Mouse (Mus musculus) heart, adult 2 months (tissue): Measurements from ENCODE around the gene Podn. TPM values are rescaled to one million over a fixed set of nuclear protein-coding genes. Genes with fewer than 3 reads are reported as not detected.

Experiments
- DNase-seq, 2 experiments: peaks; one replicate each; pipeline ENCODE4 v3.0.0; 2021
- H3K27ac ChIP-seq: fragments of 200-600 bp; 2 replicates; pipeline ENCODE4 v1.8.1; 2022
- H3K27me3 ChIP-seq: fragments of 200-500 bp; 2 replicates; pipeline ENCODE4 v1.6.1; 2012; ENCODE audit warnings: mild to moderate bottlenecking, low read length, inconsistent platforms, mixed read lengths; ENCODE audit not compliant: control insufficient read depth, insufficient read depth
- H3K36me3 ChIP-seq: fragments of 200-500 bp; 2 replicates; pipeline ENCODE4 v1.6.1; 2012; ENCODE audit warnings: low read length, inconsistent platforms; ENCODE audit not compliant: control insufficient read depth, insufficient read depth
- H3K4me1 ChIP-seq: fragments of 200-500 bp; 2 replicates; pipeline ENCODE4 v1.6.1; 2011; ENCODE audit warnings: low read length; ENCODE audit not compliant: control insufficient read depth, insufficient read depth
- H3K4me3 ChIP-seq: fragments of 200-600 bp; 2 replicates; pipeline ENCODE4 v1.8.1; 2022
- H3K79me2 ChIP-seq: fragments of 200-500 bp; replicated peaks from 2 replicates; pipeline ENCODE4 v1.6.1; 2012; ENCODE audit warnings: mild to moderate bottlenecking, inconsistent platforms, low read length, moderate library complexity, mixed read lengths; ENCODE audit not compliant: control insufficient read depth, insufficient read depth
- H3K9ac ChIP-seq: fragments of 200-500 bp; 2 replicates; pipeline ENCODE4 v1.6.1; 2012; ENCODE audit warnings: low read depth, mild to moderate bottlenecking, control low read depth, inconsistent platforms, low read length, mixed read lengths
- CTCF ChIP-seq: fragments of 200-600 bp; IDR thresholded peaks from 2 replicates; pipeline ENCODE4 v1.8.1; 2022; ENCODE audit warnings: antibody characterized with exemption, mild to moderate bottlenecking, moderate library complexity
- EP300 ChIP-seq: fragments of 200-500 bp; IDR thresholded peaks from 2 replicates; pipeline ENCODE4 v1.6.1; 2011; ENCODE audit warnings: low read depth, low read length, control low read depth; ENCODE audit not compliant: insufficient read depth
- POLR2A ChIP-seq: fragments of 200-500 bp; IDR thresholded peaks from 2 replicates; pipeline ENCODE4 v1.6.1; 2011; ENCODE audit warnings: mild to moderate bottlenecking, low read depth, low read length, control low read depth; ENCODE audit not compliant: insufficient read depth
- WGBS: fragments of 180-500 bp; shearing (Covaris S2); methylation state at CpG from one replicate; pipeline ENCODE4 v1.1.7; 2018; 5-methylcytosine and 5-hydroxymethylcytosine counted together
- intact Hi-C: fragments of 180-260 bp; cut with DNase I; formaldehyde crosslinking; loops from one replicate; pipeline ENCODE4 v1.15.1; 2025
- polyA plus RNA-seq: library from polyadenylated mRNA; depleted of rRNA; stranded (reverse); fragments of >200 nt; gene quantifications from 2 replicates; pipeline ENCODE4 v1.2.3, GENCODE M21; 2012
- total RNA-seq, 2 experiments: library from RNA; stranded (reverse); gene quantifications; 2 replicates each; pipeline ENCODE4 v1.2.3; 2021

Gene Podn
- total and polyA plus RNA-seq, 3 experiments = 17.9 to 79.6 (median 20.8) TPM

DNA sequence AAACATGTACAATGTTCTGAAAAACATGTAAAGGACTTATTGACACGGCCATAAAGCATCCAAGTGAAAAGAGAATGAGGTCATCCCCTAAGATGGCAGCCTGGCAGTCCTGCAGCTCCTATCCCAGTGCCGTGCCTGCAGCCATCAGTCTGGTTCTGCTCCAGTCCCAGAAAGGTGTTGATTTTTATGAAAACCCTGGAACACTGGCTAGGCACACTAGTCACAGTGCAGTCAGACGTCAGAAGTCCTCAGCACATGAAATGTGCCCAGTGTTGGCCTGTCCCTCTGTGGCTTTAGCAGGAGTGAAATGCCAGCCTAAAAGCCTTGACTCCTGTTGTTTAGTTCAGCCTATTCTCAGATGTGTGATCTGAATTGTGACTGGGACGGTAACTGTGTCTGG lies 35.5 kb downstream of the Podn start:
- Histone ChIP-seq H3K27ac (no peak overlapping the region), H3K4me1 (peaks cover 5% of the 10 kb centered on the region), H3K36me3 (peaks cover 19% of the 10 kb centered on the region), H3K9ac (no peak overlapping the region), H3K79me2 (no peaks in the 10 kb centered on the region; the same call in 1 of the 2 replicates), H3K4me3 (no peak overlapping the region), H3K27me3 (no peaks in the 10 kb centered on the region)
- TF ChIP-seq POLR2A = no peak
- TF ChIP-seq EP300 = no peak
- no peak for TF ChIP-seq CTCF
- intact Hi-C loops = no loop called here
- WGBS = 72% methylated on average over 4 of the region's 4 CpGs
- peak in 1 of 2 experiments; percentile 12 for DNase-seq

DNA sequence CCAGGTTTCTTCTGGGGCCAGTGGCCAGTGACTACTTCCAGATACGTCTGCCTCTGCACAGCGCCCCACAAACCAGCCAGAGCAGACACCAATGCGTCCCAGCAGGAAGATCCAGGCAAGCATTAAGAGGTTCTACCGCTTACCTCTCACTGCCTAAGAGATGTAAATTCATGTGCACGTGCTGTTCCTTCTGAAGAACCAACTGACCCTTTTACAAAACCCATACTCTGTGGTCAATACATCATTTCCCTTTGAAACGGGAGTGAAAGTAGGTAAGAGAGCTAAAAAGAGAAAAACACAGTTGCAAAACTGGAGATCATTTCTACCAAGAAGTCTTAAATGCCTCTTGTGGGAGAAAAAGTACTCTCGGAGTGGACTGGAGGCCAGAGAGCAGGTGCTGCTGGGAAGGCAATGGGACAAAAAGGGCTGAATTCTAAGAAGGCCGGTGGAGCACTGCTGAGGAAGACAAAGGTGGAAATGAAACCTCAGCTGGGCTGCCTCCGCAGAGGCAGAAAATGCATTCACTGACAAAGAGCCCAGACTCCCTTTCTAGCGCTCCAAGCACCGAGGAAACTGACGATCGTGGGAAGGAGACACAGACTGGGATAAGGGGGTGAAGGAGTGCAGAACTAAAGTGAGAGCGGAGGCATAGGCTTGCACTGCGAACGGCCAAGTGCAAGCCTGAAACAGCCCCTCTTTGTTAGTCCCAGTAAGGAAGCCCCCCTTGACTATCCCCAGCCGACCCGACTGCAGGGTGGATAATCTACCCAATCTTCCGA lies 36.5 kb downstream of the Podn start:
- intact Hi-C loops = no loop called here
- H3K79me2 ChIP-seq = no peaks in the 10 kb centered on the region; the same call in 1 of the 2 replicates
- H3K9ac ChIP-seq = no peak overlapping the region
- peaks cover 15% of the 10 kb centered on the region for H3K36me3 ChIP-seq
- no peak overlapping the region for H3K4me3 ChIP-seq
- no peaks in the 10 kb centered on the region for H3K27me3 ChIP-seq
- DNase-seq = no peak
- H3K4me1 ChIP-seq = peaks cover 4% of the 10 kb centered on the region; the same call in 1 of the 2 replicates
- TF ChIP-seq CTCF (no peak), POLR2A (no peak), EP300 (no peak)
- 87% methylated on average over 19 of the region's 19 CpGs for WGBS
- no peak overlapping the region for H3K27ac ChIP-seq

DNA sequence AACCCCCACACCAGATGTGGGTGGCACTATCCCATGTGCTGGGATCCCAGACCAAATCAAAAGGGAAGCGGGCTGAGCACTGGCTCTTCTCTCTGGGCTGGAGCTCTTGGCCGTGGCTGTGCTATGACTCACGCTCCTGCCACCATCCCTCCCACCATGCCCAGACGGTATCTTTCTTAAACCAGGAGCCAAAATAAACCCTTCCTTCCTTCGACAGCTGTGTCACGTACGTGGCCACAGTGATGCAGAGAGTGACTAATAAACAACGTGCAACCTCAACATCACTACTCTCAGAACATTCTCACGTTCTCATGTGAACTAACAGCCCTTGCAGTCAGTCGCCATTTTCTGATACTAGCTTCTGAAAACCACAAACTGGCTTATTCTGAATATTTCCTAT lies 38.1 kb downstream of the Podn start:
- 13% methylated on average over 10 of the region's 10 CpGs for WGBS
- Histone ChIP-seq H3K79me2 (no peaks in the 10 kb centered on the region), H3K27me3 (no peaks in the 10 kb centered on the region), H3K9ac (no peak overlapping the region), H3K27ac (no peak overlapping the region), H3K4me3 (no peak overlapping the region), H3K4me1 (peaks cover 4% of the 10 kb centered on the region; the same call in 1 of the 2 replicates), H3K36me3 (peaks cover 15% of the 10 kb centered on the region)
- peak in 1 of 2 experiments; percentile 53 for DNase-seq
- intact Hi-C loops = no loop called here
- no peak for TF ChIP-seq CTCF
- 0 out of 2 replicates have a peak, but pooled peaks have one; percentile 12 for TF ChIP-seq POLR2A
- TF ChIP-seq EP300 = 0 out of 2 replicates have a peak, but pooled peaks have one; percentile 41

DNA sequence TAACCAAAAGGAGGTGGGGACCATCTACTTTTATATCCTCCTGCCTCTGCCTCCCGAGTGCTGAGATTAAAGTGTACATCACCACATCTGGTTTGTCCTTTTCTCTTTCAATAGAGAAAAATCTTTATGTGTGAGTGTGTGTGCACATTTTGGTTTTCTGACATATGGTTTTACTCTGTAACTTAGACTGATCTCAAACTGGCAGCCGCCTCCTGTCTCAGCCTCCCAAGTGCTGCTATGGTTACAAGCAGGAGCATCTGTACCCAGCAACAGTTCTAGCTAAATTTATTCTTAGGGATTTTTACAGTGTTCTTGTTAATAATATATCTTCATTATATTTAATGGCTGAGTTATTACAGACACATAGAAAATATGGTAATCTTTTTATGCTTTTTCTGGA lies 39.0 kb downstream of the Podn start:
- Histone ChIP-seq H3K36me3 (peaks cover 14% of the 10 kb centered on the region), H3K4me1 (peaks cover 4% of the 10 kb centered on the region; the same call in 1 of the 2 replicates), H3K9ac (no peak overlapping the region), H3K4me3 (no peak overlapping the region), H3K27me3 (no peaks in the 10 kb centered on the region), H3K27ac (no peak overlapping the region), H3K79me2 (no peaks in the 10 kb centered on the region)
- intact Hi-C loops = no loop called here
- TF ChIP-seq CTCF (no peak), POLR2A (no peak), EP300 (no peak)
- no peak for DNase-seq
- WGBS = 94% methylated on average over 2 of the region's 2 CpGs

- Histone ChIP-seq H3K36me3 (peaks cover 12% of the 10 kb centered on the region), H3K27me3 (no peaks in the 10 kb centered on the region), H3K4me1 (peaks cover 4% of the 10 kb centered on the region), H3K4me3 (no peak overlapping the region), H3K79me2 (no peaks in the 10 kb centered on the region), H3K27ac (no peak overlapping the region), H3K9ac (no peak overlapping the region)
- TF ChIP-seq CTCF = no peak
- WGBS = 92% methylated on average over 10 of the region's 10 CpGs
- DNase-seq = no peak
- intact Hi-C loops = no loop called here
These were observed 40.4 kb downstream of the Podn start for GRCm38 (mm10) chr4:108055873-108056272.

DNA sequence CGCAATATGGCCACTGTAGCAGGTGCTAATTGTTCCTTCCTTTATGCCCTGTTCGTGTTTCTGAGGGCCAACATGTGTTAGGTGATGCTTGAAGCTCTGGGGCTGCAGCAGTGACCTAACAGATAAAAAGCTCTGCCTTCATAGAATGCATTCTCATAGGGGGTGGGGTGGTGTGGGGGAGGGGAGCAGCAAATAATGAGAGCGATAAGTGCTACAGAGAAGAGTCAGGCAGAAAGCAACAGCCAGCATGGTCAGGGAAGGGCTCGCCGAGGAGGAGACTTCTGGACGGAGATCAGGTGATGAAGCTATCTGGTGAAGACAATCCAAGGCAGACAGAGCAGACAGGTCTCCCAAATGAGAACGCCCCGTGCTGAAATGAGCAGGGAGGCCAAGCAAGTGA lies 43.6 kb downstream of the Podn start:
- H3K36me3 ChIP-seq = peaks cover 3% of the 10 kb centered on the region
- no peak for DNase-seq
- TF ChIP-seq CTCF = no peak
- TF ChIP-seq EP300 = no peak
- TF ChIP-seq POLR2A = no peak
- H3K27me3 ChIP-seq = no peaks in the 10 kb centered on the region
- no peaks in the 10 kb centered on the region for H3K79me2 ChIP-seq
- no peak overlapping the region for H3K9ac ChIP-seq
- WGBS = 77% methylated on average over 8 of the region's 8 CpGs
- intact Hi-C loops = no loop called here
- no peaks in the 10 kb centered on the region; the same call in 1 of the 2 replicates for H3K4me1 ChIP-seq
- H3K4me3 ChIP-seq = no peak overlapping the region
- H3K27ac ChIP-seq = no peak overlapping the region
